Mouse (Mus musculus) forebrain, embryonic 16.5 days (tissue): Measurements from ENCODE around the gene Ppp1ca. TPM values are rescaled to one million over a fixed set of nuclear protein-coding genes. Genes with fewer than 3 reads are reported as not detected.

ENCODE experiments used
- ATAC-seq: fragments of 200-750 bp; cut with Nextera tagmentation; 2 replicates; pipeline ENCODE4 v1.8.0; 2017; ENCODE audit warnings: mild to moderate bottlenecking, moderate library complexity
- H3K27ac ChIP-seq: fragments of 300-500 bp; sonication (generic); 2 replicates; pipeline ENCODE4 v1.5.1; 2014; ENCODE audit warnings: low read length, control low read depth
- H3K27me3 ChIP-seq: fragments of 300-500 bp; sonication (generic); replicated peaks from 2 replicates; pipeline ENCODE4 v1.6.1; 2014; ENCODE audit warnings: low read length; ENCODE audit not compliant: control insufficient read depth, insufficient read depth
- H3K36me3 ChIP-seq: fragments of 300-500 bp; sonication (generic); 2 replicates; pipeline ENCODE4 v1.6.1; 2014; ENCODE audit not compliant: control insufficient read depth, insufficient read depth
- H3K4me1 ChIP-seq: fragments of 300-500 bp; sonication (generic); replicated peaks from 2 replicates; pipeline ENCODE4 v1.6.1; 2014; ENCODE audit warnings: low read length; ENCODE audit not compliant: control insufficient read depth, insufficient read depth
- H3K4me2 ChIP-seq: fragments of 300-500 bp; sonication (generic); 2 replicates; pipeline ENCODE4 v1.6.1; 2014; ENCODE audit warnings: mild to moderate bottlenecking, low read length, control low read depth
- H3K4me3 ChIP-seq: fragments of 300-500 bp; sonication (generic); replicated peaks from 2 replicates; pipeline ENCODE4 v1.5.1; 2014; ENCODE audit warnings: mild to moderate bottlenecking, low read length, control low read depth
- H3K9ac ChIP-seq: fragments of 300-500 bp; sonication (generic); replicated peaks from 2 replicates; pipeline ENCODE4 v1.6.1; 2014; ENCODE audit warnings: low read depth, low read length, control low read depth
- H3K9me3 ChIP-seq: fragments of 300-500 bp; sonication (generic); 2 replicates; pipeline ENCODE4 v1.6.1; 2016; ENCODE audit warnings: low read length; ENCODE audit not compliant: control insufficient read depth
- WGBS: fragments of 180-500 bp; shearing (Covaris S2); extraction: QIAGEN DNeasy Blood & Tissue Kit; methylation state at CpG from one replicate; pipeline ENCODE4 v1.1.7; 2014; 5-methylcytosine and 5-hydroxymethylcytosine counted together
- polyA plus RNA-seq: library from polyadenylated mRNA; unstranded; fragments of >200 nt; fragmentation: Nextera tagmentation; extraction: Ambion mirVana; gene quantifications from 2 replicates; pipeline ENCODE4 v1.2.1, GENCODE M21; 2015

Gene Ppp1ca
- polyA plus RNA-seq, 1 experiment from 2014 or later: 551 TPM

GRCm38 (mm10) chr19:4153232-4153654, 38.6 kb upstream of the Ppp1ca start, which contains the start of gene Ptprcap:
Gene Ptprcap (plus strand): TSS chr19:4153604.
- no peaks in the 10 kb centered on the region for H3K27me3 ChIP-seq
- WGBS: 81% methylated on average over 11 of the region's 11 CpGs
- H3K9me3 ChIP-seq: no peaks in the 10 kb centered on the region
- H3K4me2 ChIP-seq: no peak within 1 kb of the TSS
- no peak within 1 kb of the TSS for H3K9ac ChIP-seq
- no peak for ATAC-seq
- peaks cover 12% of the 10 kb centered on the region for H3K36me3 ChIP-seq
- H3K4me1 ChIP-seq: peaks cover 15% of the 10 kb centered on the region
- no peak within 1 kb of the TSS for H3K4me3 ChIP-seq
- no peak within 1 kb of the TSS for H3K27ac ChIP-seq

DNA sequence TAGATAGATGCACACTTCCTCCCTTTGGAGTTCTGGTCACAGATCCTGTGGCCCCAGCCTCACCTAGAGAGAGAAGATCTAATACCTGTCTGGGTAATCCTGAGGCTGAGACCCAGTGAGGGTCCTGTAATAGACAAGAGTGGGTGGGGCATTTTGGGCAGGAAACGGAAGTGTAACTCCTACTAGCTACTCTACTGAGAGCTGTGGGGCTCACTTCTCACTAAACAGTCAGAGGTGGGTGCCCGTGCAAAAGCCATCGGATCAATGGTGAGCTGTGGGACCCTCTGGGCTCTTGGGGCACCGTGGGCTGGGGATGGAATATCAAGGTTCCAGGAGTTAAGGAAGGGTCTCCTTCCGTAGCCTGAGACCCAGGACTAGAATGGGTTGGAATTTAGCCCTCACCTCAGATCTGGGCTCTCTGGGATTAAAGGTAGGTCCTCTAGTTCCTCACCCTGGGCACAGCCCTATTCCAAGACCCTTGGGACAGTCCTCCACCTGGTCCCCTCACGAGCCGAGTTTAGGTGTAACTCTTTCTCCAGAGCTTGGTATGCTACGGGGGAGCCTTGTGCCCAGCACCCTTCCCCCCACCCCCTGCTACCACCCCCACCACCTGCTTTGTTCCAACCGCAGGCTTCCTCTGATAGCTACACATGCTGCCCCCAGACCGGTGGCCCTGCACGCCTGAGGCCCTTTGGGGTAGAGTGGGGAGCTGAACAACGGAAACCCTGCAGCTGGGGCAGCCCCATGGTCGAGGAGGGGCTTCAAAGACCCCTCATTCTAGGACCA, 37.2 kb upstream of the Ppp1ca start:
- Histone ChIP-seq H3K9me3 (no peaks in the 10 kb centered on the region), H3K27me3 (no peaks in the 10 kb centered on the region), H3K4me2 (no peak overlapping the region), H3K36me3 (peaks cover 24% of the 10 kb centered on the region), H3K4me3 (no peak overlapping the region), H3K4me1 (peaks cover 7% of the 10 kb centered on the region), H3K27ac (no peak overlapping the region), H3K9ac (no peak overlapping the region)
- WGBS: 85% methylated on average over 13 of the region's 13 CpGs
- ATAC-seq: no peak

GRCm38 (mm10) chr19:4155223-4156072, 36.4 kb upstream of the Ppp1ca start:
- 70% methylated on average over 6 of the region's 6 CpGs for WGBS
- no peak overlapping the region for H3K27ac ChIP-seq
- ATAC-seq: no peak
- H3K4me1 ChIP-seq: no peaks in the 10 kb centered on the region
- H3K9ac ChIP-seq: no peak overlapping the region
- H3K27me3 ChIP-seq: no peaks in the 10 kb centered on the region
- no peaks in the 10 kb centered on the region for H3K9me3 ChIP-seq
- H3K4me3 ChIP-seq: no peak overlapping the region
- no peak overlapping the region for H3K4me2 ChIP-seq
- peaks cover 24% of the 10 kb centered on the region for H3K36me3 ChIP-seq

- H3K4me2 ChIP-seq: no peak overlapping the region
- 69% methylated on average over 20 of the region's 20 CpGs for WGBS
- no peaks in the 10 kb centered on the region for H3K4me1 ChIP-seq
- no peak overlapping the region for H3K9ac ChIP-seq
- no peak overlapping the region for H3K4me3 ChIP-seq
- peaks cover 21% of the 10 kb centered on the region for H3K36me3 ChIP-seq
- H3K27me3 ChIP-seq: no peaks in the 10 kb centered on the region
- ATAC-seq: no peak
- H3K9me3 ChIP-seq: no peaks in the 10 kb centered on the region
- no peak overlapping the region for H3K27ac ChIP-seq
These were observed 35.7 kb upstream of the Ppp1ca start for GRCm38 (mm10) chr19:4156073-4156579.

GRCm38 (mm10) chr19:4156771-4157170, 35.1 kb upstream of the Ppp1ca start:
- no peak overlapping the region for H3K27ac ChIP-seq
- peaks cover 18% of the 10 kb centered on the region for H3K36me3 ChIP-seq
- no peaks in the 10 kb centered on the region for H3K27me3 ChIP-seq
- H3K4me3 ChIP-seq: no peak overlapping the region
- no peak for ATAC-seq
- no peak overlapping the region for H3K4me2 ChIP-seq
- 85% methylated on average over 12 of the region's 12 CpGs for WGBS
- H3K9ac ChIP-seq: no peak overlapping the region
- no peaks in the 10 kb centered on the region for H3K9me3 ChIP-seq
- peaks cover under 1% of the 10 kb centered on the region for H3K4me1 ChIP-seq

- H3K36me3 ChIP-seq: peaks cover 18% of the 10 kb centered on the region
- H3K27me3 ChIP-seq: no peaks in the 10 kb centered on the region
- H3K4me3 ChIP-seq: no peak overlapping the region
- WGBS: 96% methylated on average over 8 of the region's 8 CpGs
- peaks cover 15% of the 10 kb centered on the region for H3K4me1 ChIP-seq
- H3K27ac ChIP-seq: no peak overlapping the region
- H3K4me2 ChIP-seq: no peak overlapping the region
- ATAC-seq: no peak
- H3K9ac ChIP-seq: no peak overlapping the region
- no peaks in the 10 kb centered on the region for H3K9me3 ChIP-seq
These were observed 32.8 kb upstream of the Ppp1ca start for GRCm38 (mm10) chr19:4159049-4159448.

- Histone ChIP-seq H3K27ac (peak within 1 kb of the TSS; percentile 77), H3K4me3 (peak within 1 kb of the TSS; percentile 66), H3K9me3 (no peaks in the 10 kb centered on the region), H3K4me1 (peaks cover 15% of the 10 kb centered on the region), H3K4me2 (peak within 1 kb of the TSS; percentile 63), H3K36me3 (peaks cover 14% of the 10 kb centered on the region), H3K9ac (peak within 1 kb of the TSS; percentile 72), H3K27me3 (no peaks in the 10 kb centered on the region)
- WGBS: 6% methylated on average over 42 of the region's 42 CpGs
- peak; percentile 93 for ATAC-seq
These were observed 29.0 kb upstream of the Ppp1ca start, which contains the start of gene Rps6kb2 for GRCm38 (mm10) chr19:4162646-4163542. Gene Rps6kb2 (minus strand): TSS chr19:4163354.

- Histone ChIP-seq H3K27ac (peak overlapping the region; percentile 77), H3K9ac (peak overlapping the region; percentile 56), H3K36me3 (peaks cover 10% of the 10 kb centered on the region), H3K27me3 (no peaks in the 10 kb centered on the region), H3K4me3 (peak overlapping the region; percentile 66), H3K4me1 (peaks cover 15% of the 10 kb centered on the region), H3K4me2 (peak overlapping the region; percentile 59), H3K9me3 (no peaks in the 10 kb centered on the region)
- WGBS: 30% methylated on average over 4 of the region's 4 CpGs
- peak; percentile 30; the same call in 1 of the 2 replicates for ATAC-seq
These were observed 28.4 kb upstream of the Ppp1ca start for GRCm38 (mm10) chr19:4163543-4163887.
